Mouse (Mus musculus): ENCODE results near the gene Nomo1.

DNA sequence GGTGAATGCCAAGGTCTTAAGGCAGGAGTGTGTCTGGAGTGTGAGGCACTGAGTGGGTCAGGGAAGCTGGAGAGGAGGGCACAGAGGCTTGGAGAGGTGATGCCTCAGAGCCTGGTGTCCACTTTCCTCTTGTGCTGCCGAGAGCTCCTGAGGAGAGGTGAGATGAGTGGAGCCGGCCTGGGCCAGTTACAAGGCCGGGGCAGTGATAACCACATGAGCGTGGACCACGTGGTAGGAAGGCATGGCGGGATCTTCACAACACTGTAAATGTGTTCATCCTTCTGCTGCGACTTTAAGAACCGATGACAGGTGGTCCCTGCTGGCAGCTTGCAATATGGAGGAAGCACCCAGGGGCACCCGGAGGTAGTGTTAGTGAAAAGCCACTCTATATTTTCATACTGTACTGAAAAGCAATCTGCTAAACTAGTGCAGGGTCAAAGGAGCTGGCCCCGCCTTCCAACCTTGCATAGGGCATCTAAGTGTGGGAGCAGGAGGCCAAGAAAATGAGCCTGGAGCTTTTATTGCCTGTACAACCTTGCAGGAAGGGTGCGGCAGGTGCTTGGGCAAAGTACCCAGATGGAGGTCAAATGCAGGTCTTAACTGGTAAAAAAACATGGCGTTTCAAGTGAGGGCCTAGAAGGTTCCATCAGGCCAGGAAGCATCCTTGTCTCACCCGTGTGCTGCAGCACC lies 14.5 kb downstream of the Nomo1 start:
- no peak for TF ChIP-seq CTCF (IDR thresholded peaks at IDR 0.05; ENCODE audit: extremely low read depth, insufficient read length, insufficient replicate concordance, low read depth, low read length)
- TF ChIP-seq POLR2A (IDR thresholded peaks at IDR 0.05; ENCODE audit: low read depth, low read length) = no peak

Data from small intestine, adult 2 months (tissue).